Mouse (Mus musculus) heart, adult 11 months (tissue): ENCODE measurements at regions not wholly inside any gene's neighbourhood (a gene's known extent, or its start where the extent isn't known, plus 50 kb on each side); places are given as distances from the start of the nearest gene placed in this dataset.

Experiments
- DNase-seq: peaks from one replicate; pipeline ENCODE4 v3.0.0; 2022

- peak; percentile 97 for DNase-seq
These were observed 135.0 kb downstream of the Cemip2 start for GRCm38 (mm10) chr19:21913005-21913670.

GRCm38 (mm10) chr19:21913748-21914611, 135.8 kb downstream of the Cemip2 start:
- peak; percentile 95 for DNase-seq

- DNase-seq: no peak
These were observed 136.5 kb downstream of the Cemip2 start for GRCm38 (mm10) chr19:21914658-21915057.

GRCm38 (mm10) chr19:21918113-21918512, 140.0 kb downstream of the Cemip2 start:
- DNase-seq: peak; percentile 48

- DNase-seq: peak; percentile 15
These were observed 140.9 kb downstream of the Cemip2 start for GRCm38 (mm10) chr19:21919074-21919473.

- no peak for DNase-seq
These were observed 162.0 kb downstream of the Cemip2 start for GRCm38 (mm10) chr19:21940114-21940513.

- peak; percentile 91 for DNase-seq
These were observed 163.6 kb downstream of the Cemip2 start for GRCm38 (mm10) chr19:21941720-21942119.

GRCm38 (mm10) chr19:21942286-21942685, 164.1 kb downstream of the Cemip2 start:
- DNase-seq: peak; percentile 92

GRCm38 (mm10) chr19:21943407-21943806, 165.3 kb downstream of the Cemip2 start:
- peak; percentile 95 for DNase-seq

- peak; percentile 91 for DNase-seq
These were observed 168.2 kb downstream of the Cemip2 start for GRCm38 (mm10) chr19:21946262-21946922.

GRCm38 (mm10) chr19:21948030-21948429, 169.9 kb downstream of the Cemip2 start:
- no peak for DNase-seq

- DNase-seq: no peak
These were observed 176.2 kb upstream of the Trpm3 start for GRCm38 (mm10) chr19:21962635-21963034.

GRCm38 (mm10) chr19:21989857-21990256, 149.0 kb upstream of the Trpm3 start:
- DNase-seq: no peak

GRCm38 (mm10) chr19:21990970-21991369, 147.9 kb upstream of the Trpm3 start:
- DNase-seq: peak; percentile 86

- no peak for DNase-seq
These were observed 147.4 kb upstream of the Trpm3 start for GRCm38 (mm10) chr19:21991413-21991812.

GRCm38 (mm10) chr19:21999621-22000020, 139.2 kb upstream of the Trpm3 start:
- DNase-seq: no peak

- no peak for DNase-seq
These were observed 130.6 kb upstream of the Trpm3 start for GRCm38 (mm10) chr19:22008053-22008935.

GRCm38 (mm10) chr19:22010239-22010638, 128.6 kb upstream of the Trpm3 start:
- no peak for DNase-seq

- peak; percentile 40 for DNase-seq
These were observed 122.8 kb upstream of the Trpm3 start for GRCm38 (mm10) chr19:22015854-22016610.

GRCm38 (mm10) chr19:22017425-22017824, 121.4 kb upstream of the Trpm3 start:
- no peak for DNase-seq

GRCm38 (mm10) chr19:22027577-22027976, 111.3 kb upstream of the Trpm3 start:
- no peak for DNase-seq

- DNase-seq: no peak
These were observed 91.2 kb upstream of the Trpm3 start for GRCm38 (mm10) chr19:22047657-22048056.
